Mouse (Mus musculus) spleen, postnatal 14 days (tissue): ENCODE results near the gene Nek7.

ENCODE experiments used
- DNase-seq, 2 experiments: peaks; one replicate each; pipeline ENCODE4 v3.0.0; 2021 to 2022; ENCODE audit warnings: low spot score in 2 of 2

Gene Nek7

GRCm38 (mm10) chr1:138608336-138608735 lies 11.6 kb downstream of the Nek7 start:
- no peak for DNase-seq

- DNase-seq = no peak
Observed at GRCm38 (mm10) chr1:138607862-138608261, 12.1 kb downstream of the Nek7 start.

DNA sequence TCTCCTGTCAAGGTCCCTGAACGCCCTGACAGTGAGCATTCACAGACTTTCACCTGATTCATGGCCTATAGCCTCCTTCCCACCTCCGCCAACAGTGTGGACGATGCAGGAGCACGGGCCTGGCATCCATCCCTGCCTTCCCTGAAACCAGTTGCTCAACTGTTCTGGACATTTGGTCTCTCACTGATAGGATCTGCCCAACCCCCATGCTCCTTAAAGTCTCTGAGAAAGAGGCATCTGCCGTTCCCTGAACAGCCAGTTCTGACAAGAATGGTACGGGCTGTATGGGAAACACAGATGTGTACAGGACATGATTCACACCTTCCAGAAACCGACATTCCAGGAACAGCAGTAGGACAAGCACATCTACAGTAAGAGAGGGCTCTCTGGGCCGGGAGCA lies 13.2 kb downstream of the Nek7 start:
- DNase-seq = no peak

DNA sequence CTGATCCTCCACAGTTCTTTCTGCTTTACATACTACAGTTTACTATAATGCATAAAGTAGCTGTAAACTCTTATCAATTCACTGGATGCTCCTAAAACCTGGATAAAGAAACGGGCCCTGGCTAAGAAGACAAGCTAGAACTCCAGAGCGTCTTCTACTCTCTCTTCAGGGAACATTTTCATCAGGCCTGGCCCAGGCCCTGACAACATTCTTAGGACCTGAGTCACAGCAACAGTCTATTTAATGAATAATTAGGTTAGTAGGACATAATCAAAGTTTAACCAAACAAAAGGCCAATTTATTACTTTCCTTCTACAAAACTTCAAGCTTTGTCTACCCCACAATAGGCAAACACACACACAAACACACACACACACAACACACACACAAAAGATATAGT lies 15.2 kb downstream of the Nek7 start:
- no peak for DNase-seq

GRCm38 (mm10) chr1:138603974-138604373 lies 16.0 kb downstream of the Nek7 start:
- DNase-seq = no peak

DNA sequence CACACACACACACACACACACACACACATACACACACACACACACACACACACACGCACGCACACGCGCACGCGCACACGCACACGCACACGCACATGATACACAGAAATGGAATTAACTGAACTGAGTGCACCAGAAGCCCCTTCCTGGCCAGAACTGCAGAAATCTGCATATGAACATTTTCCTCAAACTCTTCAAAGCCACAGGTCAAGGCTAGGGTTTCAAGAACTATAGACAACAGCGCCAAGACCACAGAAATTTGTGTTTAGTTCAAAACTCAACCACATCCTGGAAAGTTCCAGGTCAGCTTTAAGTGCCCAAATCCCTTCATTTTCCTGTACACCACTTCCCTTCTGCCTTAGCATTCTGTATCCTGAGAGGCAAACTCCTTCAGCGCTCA lies 21.9 kb downstream of the Nek7 start:
- no peak for DNase-seq

GRCm38 (mm10) chr1:138596127-138596706 lies 23.7 kb downstream of the Nek7 start:
- DNase-seq = no peak

GRCm38 (mm10) chr1:138594910-138595309 lies 25.0 kb downstream of the Nek7 start:
- DNase-seq = no peak

- no peak for DNase-seq
Observed at GRCm38 (mm10) chr1:138593922-138594321, 26.0 kb downstream of the Nek7 start.

DNA sequence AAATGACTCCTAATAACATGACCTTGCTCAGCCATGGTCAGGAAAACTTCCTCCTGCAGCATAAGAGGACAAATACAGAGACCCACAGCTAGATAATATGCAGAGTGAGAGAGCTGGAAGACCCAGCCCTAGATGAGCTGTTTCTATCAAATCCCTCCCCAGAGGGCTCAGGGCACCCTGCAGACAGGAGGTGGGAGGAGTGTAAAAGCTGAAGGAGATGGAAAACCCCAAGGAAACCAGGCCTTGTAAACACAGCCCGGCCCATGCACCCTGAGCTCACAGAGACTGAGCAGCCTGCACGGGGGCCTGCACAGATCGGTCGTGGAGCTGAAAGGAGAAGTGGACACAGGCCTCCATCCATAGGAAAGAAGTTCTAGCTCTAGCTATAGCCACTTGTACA lies 27.5 kb downstream of the Nek7 start:
- DNase-seq = no peak

- DNase-seq = no peak
Observed at GRCm38 (mm10) chr1:138590451-138591022, 29.4 kb downstream of the Nek7 start.

DNA sequence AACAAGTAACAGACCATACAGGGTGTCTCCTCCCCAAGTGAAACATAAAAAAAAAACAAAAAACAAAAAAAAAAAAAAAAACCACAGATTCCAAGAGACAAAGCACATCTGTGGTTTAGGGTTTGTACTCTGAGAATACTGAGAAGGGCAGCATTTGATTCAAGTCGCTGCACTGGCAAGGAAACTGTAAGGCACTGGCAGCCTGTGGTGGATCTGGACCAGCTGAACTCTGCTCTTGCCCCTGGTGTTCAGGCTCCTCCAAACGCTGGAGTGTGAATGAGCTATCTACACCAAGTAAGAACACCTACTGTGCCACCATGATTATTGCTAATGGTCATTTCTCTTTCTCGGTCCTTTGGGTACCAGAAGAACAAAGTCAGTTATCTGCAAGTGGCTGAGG lies 30.8 kb downstream of the Nek7 start:
- no peak for DNase-seq

DNA sequence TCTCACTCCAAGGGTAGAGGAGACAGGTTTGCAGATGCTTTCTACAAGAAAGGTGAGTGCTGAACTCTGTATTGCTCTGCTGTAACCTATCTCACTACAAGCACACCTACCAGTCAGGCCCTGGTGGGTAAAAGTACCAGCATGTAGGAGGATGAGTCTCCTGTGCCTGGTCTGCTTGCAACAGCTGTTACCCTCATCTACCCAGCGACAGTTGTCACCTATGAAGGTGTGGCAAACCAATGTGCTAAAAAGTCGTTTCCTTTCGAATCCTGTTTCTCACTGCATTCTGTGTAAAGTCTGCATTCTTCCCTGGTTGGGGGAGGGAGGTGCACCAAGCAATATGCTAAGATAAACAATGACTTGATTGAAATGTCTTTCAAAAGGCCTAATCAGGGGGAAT lies 32.1 kb downstream of the Nek7 start:
- no peak for DNase-seq

GRCm38 (mm10) chr1:138586891-138587290 lies 33.0 kb downstream of the Nek7 start:
- DNase-seq = no peak

- no peak for DNase-seq
Observed at GRCm38 (mm10) chr1:138584423-138585013, 35.4 kb downstream of the Nek7 start.

DNA sequence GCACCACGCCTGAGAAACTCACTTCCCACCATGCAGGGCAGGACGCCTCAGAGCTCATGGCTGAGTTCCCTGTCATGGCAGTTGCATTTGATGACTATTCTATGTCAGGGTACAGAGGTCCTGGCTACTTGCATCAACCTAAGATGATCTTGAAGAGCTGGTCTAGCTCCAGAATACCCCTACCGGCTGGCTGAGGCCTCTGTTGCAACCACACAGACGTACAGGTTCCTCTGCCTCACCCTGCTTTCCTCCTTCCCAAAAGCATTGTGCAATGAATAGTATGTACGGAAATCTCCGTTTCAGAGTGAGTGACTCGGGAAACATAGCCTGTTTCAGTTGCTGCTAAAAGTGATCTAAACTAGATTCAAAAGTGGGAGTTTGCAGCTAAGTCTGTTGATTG lies 37.7 kb downstream of the Nek7 start:
- no peak for DNase-seq

DNA sequence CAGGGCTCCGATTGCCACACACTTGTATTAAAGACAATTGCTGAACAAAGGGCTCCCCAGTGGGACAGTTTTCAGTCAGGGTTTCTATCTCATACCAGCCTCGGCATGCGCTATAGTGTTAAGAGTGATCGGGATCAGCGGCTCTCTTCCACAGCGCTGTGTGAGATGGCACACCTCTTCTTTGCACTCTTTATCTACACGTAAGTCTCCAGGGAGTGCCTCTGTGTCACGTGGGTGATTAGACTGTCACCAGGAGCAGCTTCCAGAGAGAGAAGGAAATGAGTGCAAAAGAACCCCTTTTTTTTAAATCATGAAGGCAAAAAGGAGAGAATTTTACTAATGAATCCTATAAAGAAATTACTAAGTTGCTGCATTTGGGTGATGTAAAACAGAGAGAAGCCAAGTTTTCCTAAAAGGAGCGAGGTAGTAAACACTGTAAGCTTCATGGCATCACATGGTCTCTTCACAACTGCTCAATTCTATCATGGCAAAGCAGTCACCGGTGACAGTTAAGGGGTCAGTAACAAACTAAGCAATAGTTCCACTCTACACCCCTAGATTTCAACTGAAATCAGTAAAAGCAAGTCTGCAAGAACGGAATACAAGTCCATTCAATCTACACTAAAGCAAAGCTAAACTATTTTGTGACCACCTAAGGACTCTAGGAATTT lies 40.0 kb downstream of the Nek7 start:
- DNase-seq = no peak

- DNase-seq = no peak
Observed at GRCm38 (mm10) chr1:138579207-138579606, 40.7 kb downstream of the Nek7 start.

DNA sequence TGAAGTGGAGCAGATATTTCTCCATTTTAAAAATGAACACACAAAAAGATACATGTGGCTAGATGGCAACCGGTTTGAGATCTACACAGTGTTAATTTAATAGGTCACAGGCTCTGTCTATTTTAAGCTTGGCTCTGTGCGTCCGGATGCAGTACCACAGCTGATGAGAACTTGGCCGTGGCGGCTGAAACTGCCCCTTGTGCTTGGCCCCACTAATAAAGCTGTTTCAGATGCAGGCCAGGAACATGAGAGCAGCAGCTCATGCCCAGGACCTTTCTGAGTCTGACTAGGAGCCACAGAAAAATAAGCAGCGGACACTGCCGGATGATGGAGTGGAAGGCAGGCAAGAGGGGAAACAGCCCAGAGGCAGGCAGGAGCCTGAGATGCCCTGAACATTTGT lies 43.1 kb downstream of the Nek7 start:
- DNase-seq = no peak

- DNase-seq = no peak
Observed at GRCm38 (mm10) chr1:138576066-138576697, 43.8 kb downstream of the Nek7 start.

GRCm38 (mm10) chr1:138575629-138576028 lies 44.3 kb downstream of the Nek7 start:
- no peak for DNase-seq

- DNase-seq = no peak
Observed at GRCm38 (mm10) chr1:138571565-138572361, 48.2 kb downstream of the Nek7 start.
